Mouse (Mus musculus) MEL (cell line): Measurements from ENCODE around the gene Deup1.

ENCODE experiments used
- CTCF ChIP-seq, 3 experiments: IDR thresholded peaks in 2 of 3; conservative IDR thresholded peaks in 1 of 3; 2 replicates each; pipeline ENCODE4 v1.5.1; 2011 to 2012; ENCODE audit warnings: low read length in 3 of 3, low read depth in 2 of 3, mild to moderate bottlenecking in 2 of 3, improper control_type of control experiment in 1 of 3, inconsistent platforms in 1 of 3, mixed read lengths in 1 of 3, moderate library complexity in 1 of 3; ENCODE audit not compliant: control insufficient read depth in 1 of 3, insufficient read depth in 1 of 3, poor library complexity in 1 of 3, severe bottlenecking in 1 of 3
- MAX ChIP-seq: IDR thresholded peaks from 2 replicates; pipeline ENCODE4 v1.6.1; 2011; ENCODE audit warnings: low read length, improper control_type of control experiment
- TBP ChIP-seq: IDR thresholded peaks from 2 replicates; pipeline ENCODE4 v1.8.0; 2011; ENCODE audit warnings: low read depth, low read length, improper control_type of control experiment

DNA sequence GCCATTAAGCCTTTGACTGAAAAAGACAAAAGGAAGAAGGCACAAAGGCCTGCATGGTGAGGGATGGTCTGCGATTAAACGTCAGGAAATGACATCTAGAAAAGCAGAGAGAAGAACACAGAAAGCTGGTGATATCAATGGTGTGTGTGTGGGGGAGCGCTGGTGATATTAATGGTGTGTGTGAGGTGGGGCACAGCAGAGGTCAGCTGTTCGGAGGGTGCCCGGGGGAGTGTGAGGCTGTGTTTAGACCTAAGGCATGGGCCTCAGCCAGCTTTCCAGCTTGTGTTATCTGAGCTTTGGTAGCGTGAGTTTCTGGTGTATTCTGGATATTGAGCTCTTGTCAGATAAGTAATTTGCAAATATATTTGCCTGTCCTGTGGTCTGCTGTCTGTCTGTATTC is 11.3 kb downstream of the Deup1 start:
- TF ChIP-seq CTCF (IDR thresholded peaks at IDR 0.05 in 2 of 3, conservative IDR thresholded peaks at IDR 0.05 in 1 of 3; ENCODE audit: control insufficient read depth in 1 of 3, insufficient read depth in 1 of 3, low read depth in 2 of 3, low read length in 3 of 3, poor library complexity in 1 of 3, severe bottlenecking in 1 of 3) (no peak), TBP (no peak), MAX (no peak)
